Mouse (Mus musculus) kidney, postnatal 14 days (tissue): ENCODE measurements around the gene Olfr46.
"Not testable (repeated sequence)": the region's sequence is repeated elsewhere in the genome, so short reads cannot be mapped to it uniquely, and the experiment has no call there.

Source experiments
- DNase-seq: peaks from one replicate; pipeline ENCODE4 v3.0.0; 2022; ENCODE audit warnings: mixed read lengths

Olfr46 gene

GRCm38 (mm10) chr7:140600969-140601368, at the start of gene Olfr46:
Gene Olfr46, plus strand, starts transcription at chr7:140601269.
- DNase-seq = not testable (repeated sequence)

GRCm38 (mm10) chr7:140567586-140567985, 33.5 kb upstream of the Olfr46 start, which contains the start of gene Olfr538:
Gene Olfr538, plus strand, starts transcription at chr7:140567886.
- DNase-seq = no peak

- not testable (repeated sequence) for DNase-seq
Measured at GRCm38 (mm10) chr7:140628670-140629069, 27.6 kb downstream of the Olfr46 start, which contains the start of gene Olfr61. Gene Olfr61, plus strand, starts transcription at chr7:140628970.

- no peak for DNase-seq
Measured at GRCm38 (mm10) chr7:140630559-140630958, 29.5 kb downstream of the Olfr46 start.

- DNase-seq = no peak
Measured at GRCm38 (mm10) chr7:140646152-140646551, 45.1 kb downstream of the Olfr46 start, which contains the start of gene Olfr53. Gene Olfr53, plus strand, starts transcription at chr7:140646452.

- no peak for DNase-seq
Measured at GRCm38 (mm10) chr7:140659630-140660029, 58.6 kb downstream of the Olfr46 start, which contains the start of gene Olfr539. Gene Olfr539, plus strand, starts transcription at chr7:140659930.
